Mouse (Mus musculus): ENCODE measurements around the gene Simc1.

Simc1 gene

DNA sequence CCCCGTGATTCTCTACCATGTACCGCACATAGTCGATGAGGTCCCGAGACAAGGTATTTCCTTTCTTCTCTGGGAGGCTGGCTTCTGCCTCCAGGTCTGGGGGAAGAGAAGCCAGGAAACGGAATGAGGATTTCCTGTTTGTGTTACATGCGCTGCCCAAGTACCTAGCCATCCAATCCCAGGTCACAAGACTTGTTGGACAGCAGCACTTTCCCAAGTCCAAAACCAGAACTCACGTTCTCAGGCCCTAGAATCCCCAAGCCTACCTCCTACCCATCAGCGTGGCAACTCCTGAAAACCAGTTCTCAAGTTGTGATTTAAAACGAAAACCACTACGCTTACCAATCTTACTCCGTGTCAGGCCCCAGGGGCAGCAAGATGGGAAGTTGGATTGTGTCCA lies 82.3 kb downstream of the Simc1 start:
- DNase-seq (ENCODE audit: low spot score), result no peak

DNA sequence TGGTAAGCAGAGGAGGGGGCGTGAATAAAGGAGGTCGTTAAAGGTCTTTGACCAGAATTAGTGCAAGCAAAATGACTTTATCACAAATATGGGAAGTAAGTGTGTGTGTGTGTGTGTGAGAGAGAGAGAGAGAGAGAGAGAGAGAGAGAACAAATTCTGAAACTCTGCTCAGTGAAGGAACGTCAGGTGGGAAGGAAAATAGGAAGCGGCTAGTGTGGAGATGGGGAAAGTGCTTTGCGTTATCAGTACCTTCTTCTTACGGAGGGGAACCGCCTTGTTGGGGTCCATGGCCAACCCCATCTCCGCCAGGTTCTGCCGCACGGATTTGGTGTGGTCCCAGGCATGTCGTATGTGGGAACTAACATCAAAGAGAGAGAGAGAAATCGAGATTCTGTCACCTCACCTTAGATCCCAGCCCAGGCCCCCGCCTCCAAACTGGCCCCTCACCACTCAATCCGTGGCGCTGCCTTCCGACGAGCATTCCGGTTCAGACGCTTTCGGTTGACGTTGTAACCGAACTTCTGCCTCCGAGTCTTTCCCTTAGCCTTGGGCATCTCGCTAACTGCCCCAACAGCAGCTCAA lies 85.9 kb downstream of the Simc1 start:
- no peak for DNase-seq (ENCODE audit: low spot score)

DNA sequence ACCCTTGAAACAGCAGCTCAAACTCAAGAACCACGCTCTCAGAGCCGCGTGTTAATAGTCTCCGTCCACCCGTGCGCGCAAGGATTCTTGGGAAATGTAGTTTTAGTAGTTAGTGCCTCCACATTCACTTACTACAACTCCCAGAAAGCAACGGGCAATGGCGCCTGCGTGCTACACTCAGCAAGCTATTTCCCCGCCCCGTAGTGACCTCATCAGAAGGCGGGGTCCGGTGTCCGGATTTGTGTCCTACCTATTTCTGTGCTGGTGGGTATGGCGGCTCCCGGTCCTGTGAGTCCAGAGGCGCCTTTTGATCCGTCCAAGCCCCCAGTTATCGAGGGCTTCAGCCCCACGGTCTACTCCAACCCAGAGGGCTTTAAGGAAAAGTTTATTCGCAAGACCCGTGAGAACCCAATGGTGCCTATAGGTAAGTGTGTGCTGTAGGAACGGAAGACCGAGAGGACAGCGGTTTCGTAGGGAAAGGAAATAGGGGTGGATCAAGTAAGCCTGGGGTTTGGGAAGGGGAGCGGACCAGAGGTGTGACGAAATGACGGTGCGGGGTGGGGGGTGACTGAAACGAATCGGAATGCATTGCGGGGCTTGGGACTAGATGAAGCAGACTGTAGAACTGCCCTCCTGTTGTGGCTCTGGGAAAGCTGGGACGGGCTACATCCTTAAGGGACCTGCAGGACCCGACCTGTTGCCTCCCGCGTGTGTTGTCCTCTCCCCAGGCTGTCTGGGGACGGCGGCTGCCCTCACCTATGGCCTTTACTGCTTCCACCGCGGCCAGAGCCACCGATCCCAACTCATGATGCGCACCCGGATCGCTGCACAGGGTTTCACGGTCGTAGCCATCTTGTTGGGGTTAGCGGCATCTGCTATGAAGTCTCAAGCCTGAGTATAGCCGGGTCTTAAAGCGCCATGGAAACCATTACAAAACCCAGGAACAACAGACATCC lies 86.7 kb downstream of the Simc1 start, which contains the start of the genes Nop16 and Higd2a:
Nop16 (minus strand) TSS at position 95 of the 956 bp plus-strand sequence.
Higd2a (plus strand) TSS at position 212 of the 956 bp plus-strand sequence.
- DNase-seq (ENCODE audit: low spot score), result peak; percentile 94

DNA sequence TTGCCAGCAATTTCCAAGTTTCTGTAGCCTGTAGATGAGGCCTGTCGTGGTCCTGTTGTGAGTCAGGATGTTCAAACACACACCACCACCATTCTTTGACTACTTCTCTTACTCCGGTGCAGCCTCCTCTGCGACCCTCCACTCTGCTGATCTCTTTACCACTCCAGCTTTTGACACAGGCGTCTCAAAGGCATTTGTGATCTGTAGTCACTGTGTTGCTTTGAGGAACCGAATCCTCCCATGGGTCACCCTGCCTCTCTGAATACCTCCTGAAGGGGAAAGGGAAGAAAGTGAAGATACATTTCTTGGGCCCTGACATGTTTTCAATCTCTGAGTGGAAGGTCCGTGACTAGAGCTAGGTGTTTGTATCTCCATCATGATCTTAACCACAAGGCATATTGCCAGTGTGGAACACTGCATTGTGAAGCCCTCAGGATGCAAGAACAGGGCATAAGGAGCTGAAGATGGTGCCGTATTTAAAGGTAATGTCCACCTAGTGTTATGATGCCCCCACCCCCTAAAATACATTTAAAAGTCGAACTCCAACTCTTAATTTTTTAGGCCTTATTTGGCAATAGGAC lies 88.3 kb downstream of the Simc1 start:
- no peak for DNase-seq (ENCODE audit: low spot score)

DNA sequence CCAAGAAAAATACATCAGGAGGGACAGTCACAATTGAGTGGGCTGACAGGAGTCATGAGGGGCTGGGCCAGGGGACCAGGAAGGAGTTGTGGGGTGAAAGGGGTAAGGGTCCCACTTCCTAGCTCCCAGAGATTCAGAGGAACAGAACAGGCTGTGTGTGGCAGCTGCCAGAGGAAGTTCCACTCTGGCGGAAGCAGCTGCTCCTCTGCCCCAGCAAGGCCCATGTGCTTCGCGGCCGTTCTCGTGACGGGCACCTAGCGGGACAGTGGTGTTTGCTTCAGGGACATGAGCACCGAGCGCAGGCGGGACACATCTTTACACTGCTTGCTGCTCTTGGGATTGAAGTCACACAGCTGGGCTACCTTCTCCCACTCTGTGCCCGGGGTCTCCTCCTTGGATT lies 90.0 kb downstream of the Simc1 start:
- no peak for DNase-seq (ENCODE audit: low spot score)

GRCm38 (mm10) chr13:54596107-54596690 lies 92.6 kb downstream of the Simc1 start:
- DNase-seq (ENCODE audit: low spot score), result no peak

DNA sequence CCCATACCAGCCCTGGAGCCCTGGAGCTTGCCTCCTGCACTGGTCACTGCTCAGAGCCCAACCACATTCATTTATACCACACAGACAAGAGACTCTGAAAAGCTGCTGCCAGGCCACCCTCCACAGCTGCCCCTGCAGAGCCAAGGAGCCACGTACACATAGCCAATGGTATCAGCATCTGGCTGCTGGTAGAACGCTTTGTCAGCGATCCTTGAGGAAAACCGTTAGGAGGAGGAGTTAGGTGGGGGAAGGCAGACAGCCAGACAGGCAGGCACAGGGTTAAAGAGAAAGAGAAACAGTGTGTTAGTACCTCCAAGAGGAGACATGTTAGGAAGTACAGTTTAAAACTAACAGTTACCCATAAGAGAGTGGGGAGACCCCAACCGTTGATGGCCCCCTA lies 93.3 kb downstream of the Simc1 start:
- no peak for DNase-seq (ENCODE audit: low spot score)

DNA sequence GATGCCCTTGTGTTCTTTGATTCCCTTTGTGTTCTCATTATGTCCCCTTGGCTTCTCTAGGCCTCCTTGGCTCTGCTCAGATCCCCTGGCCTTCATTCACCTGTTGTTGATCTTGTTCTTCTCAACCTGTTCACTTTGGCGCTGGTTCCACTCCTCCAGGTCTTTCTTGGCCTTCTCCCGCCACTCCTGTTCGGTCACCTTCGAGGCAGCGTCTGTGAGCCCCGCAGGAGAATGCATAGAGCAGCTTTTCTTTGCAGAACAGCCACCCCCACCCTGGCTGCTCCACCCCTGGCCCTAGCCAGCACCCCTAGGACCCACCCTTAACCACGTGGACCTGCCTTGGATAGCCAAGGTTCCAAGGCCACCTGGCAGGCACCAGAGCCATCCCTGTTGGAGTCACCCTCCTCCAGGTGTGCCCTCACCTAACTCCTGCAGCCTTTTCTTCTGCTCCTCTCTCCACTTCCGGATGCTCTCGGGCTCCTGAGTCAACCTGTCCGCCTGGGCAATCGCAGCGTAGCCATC lies 95.1 kb downstream of the Simc1 start:
- no peak for DNase-seq (ENCODE audit: low spot score)
